Comparison of ENCODE assay signal across 8 mouse cellular contexts in genomic region chr3:84581696-84582022, GRCm38 (mm10). TPM values are rescaled to one million over a fixed set of nuclear protein-coding genes. Genes with fewer than 3 reads are reported as not detected.
DNase-seq lines count a peak whose midpoint lies in the region; ATAC-seq and TF ChIP-seq lines count a peak whose summit lies in the region.

No protein-coding gene starts in this region.

- peak overlapping the region; percentile 87 for H3K4me2 ChIP-seq in embryonic facial prominence, embryonic 12.5 days (replicated peaks)
- H3K4me2 ChIP-seq in intestine, postnatal 0 days (replicated peaks; ENCODE audit: low read depth), result peak overlapping the region; percentile 75
- peak overlapping the region; percentile 87 for H3K4me2 ChIP-seq in neural tube, embryonic 15.5 days

- no peaks in the 10 kb centered on the region for H3K36me3 ChIP-seq in embryonic facial prominence, embryonic 12.5 days
- H3K36me3 ChIP-seq in intestine, postnatal 0 days (ENCODE audit: control insufficient read depth, insufficient read depth), result no peaks in the 10 kb centered on the region
- H3K36me3 ChIP-seq in neural tube, embryonic 15.5 days, result no peaks in the 10 kb centered on the region

- TF ChIP-seq CTCF in lung, adult 2 months (IDR thresholded peaks at IDR 0.05; ENCODE audit: insufficient read depth, low read length), result no peak
- TF ChIP-seq CTCF in intestine, postnatal 0 days (IDR thresholded peaks at IDR 0.05; ENCODE audit: low read depth), result no peak

- 0% methylated on average over 4 of the region's 4 CpGs for WGBS in lung, adult 2 months
- WGBS in embryonic facial prominence, embryonic 12.5 days, result 0% methylated on average over 4 of the region's 4 CpGs
- 0% methylated on average over 4 of the region's 4 CpGs for WGBS in intestine, postnatal 0 days
- WGBS in neural tube, embryonic 15.5 days, result 3% methylated on average over 4 of the region's 4 CpGs

- peak overlapping the region; percentile 95 for H3K4me3 ChIP-seq in lung, adult 2 months (replicated peaks; ENCODE audit: extremely low read depth, low read depth, low read length)
- peak overlapping the region; percentile 75 for H3K4me3 ChIP-seq in embryonic facial prominence, embryonic 12.5 days
- peak overlapping the region; percentile 79 for H3K4me3 ChIP-seq in intestine, postnatal 0 days (ENCODE audit: low read depth, low read length)
- peak overlapping the region; percentile 87 for H3K4me3 ChIP-seq in neural tube, embryonic 15.5 days (replicated peaks)

- H3K27ac ChIP-seq in embryonic facial prominence, embryonic 12.5 days, result peak overlapping the region; percentile 84; the same call in 1 of the 2 replicates
- peak overlapping the region; percentile 92 for H3K27ac ChIP-seq in intestine, postnatal 0 days (ENCODE audit: low read depth, low read length)
- H3K27ac ChIP-seq in neural tube, embryonic 15.5 days (replicated peaks), result peak overlapping the region; percentile 93

- no peak; the same call in 1 of the 2 replicates for TF ChIP-seq POLR2A in lung, adult 2 months (IDR thresholded peaks at IDR 0.05; ENCODE audit: borderline replicate concordance, extremely low read depth, low read depth, low read length)

- peak overlapping the region; percentile 87 for H3K9ac ChIP-seq in embryonic facial prominence, embryonic 12.5 days
- peak overlapping the region; percentile 67 for H3K9ac ChIP-seq in intestine, postnatal 0 days (ENCODE audit: low read depth, low read length)
- peak overlapping the region; percentile 66 for H3K9ac ChIP-seq in neural tube, embryonic 15.5 days (replicated peaks)

- H3K9me3 ChIP-seq in embryonic facial prominence, embryonic 12.5 days, result no peaks in the 10 kb centered on the region
- H3K9me3 ChIP-seq in intestine, postnatal 0 days (ENCODE audit: control insufficient read depth), result no peaks in the 10 kb centered on the region
- no peaks in the 10 kb centered on the region for H3K9me3 ChIP-seq in neural tube, embryonic 15.5 days (replicated peaks)

- ATAC-seq in embryonic facial prominence, embryonic 12.5 days (ENCODE audit: insufficient number of reproducible peaks, insufficient read depth, low FRiP score, low TSS enrichment), result no peak
- ATAC-seq in intestine, postnatal 0 days, result no peak
- ATAC-seq in neural tube, embryonic 15.5 days (ENCODE audit: low FRiP score), result no peak

- no peaks in the 10 kb centered on the region for H3K27me3 ChIP-seq in embryonic facial prominence, embryonic 12.5 days
- H3K27me3 ChIP-seq in intestine, postnatal 0 days (replicated peaks; ENCODE audit: control insufficient read depth, insufficient read depth, low read length), result no peaks in the 10 kb centered on the region
- peaks cover 3% of the 10 kb centered on the region; the same call in 1 of the 2 replicates for H3K27me3 ChIP-seq in neural tube, embryonic 15.5 days (replicated peaks)

- no peak for DNase-seq in lung, adult 2 months
- no peak for DNase-seq in lung, postnatal 4 days
- DNase-seq in urinary bladder, adult 2 months (ENCODE audit: low spot score), result no peak
- DNase-seq in cerebellum, adult 11-12 months, result no peak
- no peak for DNase-seq in adrenal gland, postnatal 25 days

- H3K4me1 ChIP-seq in lung, adult 2 months (ENCODE audit: control insufficient read depth, insufficient read depth, low read length), result no peaks in the 10 kb centered on the region; the same call in 1 of the 2 replicates
- H3K4me1 ChIP-seq in embryonic facial prominence, embryonic 12.5 days, result peaks cover 20% of the 10 kb centered on the region
- H3K4me1 ChIP-seq in intestine, postnatal 0 days (replicated peaks; ENCODE audit: control insufficient read depth, insufficient read depth, low read length), result peaks cover 11% of the 10 kb centered on the region; the same call in 1 of the 2 replicates
- peaks cover 32% of the 10 kb centered on the region for H3K4me1 ChIP-seq in neural tube, embryonic 15.5 days

RNA-seq across cellular contexts. Expression of gene Arfip1, which starts 0.8 kb away (rescaled TPM):
- 9.4 and 14.2 TPM in 2 replicates for polyA plus RNA-seq in lung, adult 2 months (2012; rRNA removed)
- 35.8 and 39.6 TPM in 2 replicates for polyA plus RNA-seq in embryonic facial prominence, embryonic 12.5 days (2016; fragmentation: Nextera tagmentation; extraction: Ambion mirVana)
- polyA plus RNA-seq in intestine, postnatal 0 days (2015; fragmentation: Nextera tagmentation; extraction: Ambion mirVana), result 42.6 and 46.5 TPM in 2 replicates
- 21.9 and 28.3 TPM in 2 replicates for polyA plus RNA-seq in neural tube, embryonic 15.5 days (2015; fragmentation: Nextera tagmentation; extraction: Ambion mirVana)
- 48.8 and 49.5 TPM in 2 replicates for polyA plus RNA-seq in urinary bladder, adult 2 months (2012; rRNA removed)
- total RNA-seq in adrenal gland, postnatal 25 days (2021), result 48.2 and 58.0 TPM in 2 replicates

RNA-seq across cellular contexts. Expression of gene Tigd4, which starts 11.7 kb away (rescaled TPM):
- polyA plus RNA-seq in lung, adult 2 months (2012; rRNA removed), result 0.04 TPM in 1 of 2 replicates, not detected in the other
- 0.12 and 0.14 TPM in 2 replicates for polyA plus RNA-seq in embryonic facial prominence, embryonic 12.5 days (2016; fragmentation: Nextera tagmentation; extraction: Ambion mirVana)
- 0.04 TPM in 1 of 2 replicates, not detected in the other for polyA plus RNA-seq in intestine, postnatal 0 days (2015; fragmentation: Nextera tagmentation; extraction: Ambion mirVana)
- polyA plus RNA-seq in neural tube, embryonic 15.5 days (2015; fragmentation: Nextera tagmentation; extraction: Ambion mirVana), result 0.14 and 0.22 TPM in 2 replicates
- 0.26 and 0.32 TPM in 2 replicates for polyA plus RNA-seq in urinary bladder, adult 2 months (2012; rRNA removed)
- total RNA-seq in adrenal gland, postnatal 25 days (2021), result 0.18 TPM in 1 of 2 replicates, not detected in the other
